Mouse (Mus musculus) naive thymus-derived CD4-positive, alpha-beta T cell, adult 2 months (primary cell): Measurements from ENCODE around the gene Cog5.
A peak's percentile ranks its signal among the peaks of the same experiment; 100 is the strongest.

ENCODE experiments used
- DNase-seq: peaks from one replicate; pipeline ENCODE4 v3.0.0-alpha.2; 2011; ENCODE audit warnings: low read depth

The Cog5 gene

GRCm38 (mm10) chr12:31709665-31710064 is 55.0 kb downstream of the Cog5 start:
- DNase-seq: no peak

GRCm38 (mm10) chr12:31712233-31712632 is 57.6 kb downstream of the Cog5 start:
- DNase-seq: no peak

- no peak for DNase-seq
These were observed 58.1 kb downstream of the Cog5 start for GRCm38 (mm10) chr12:31712727-31713126.

DNA sequence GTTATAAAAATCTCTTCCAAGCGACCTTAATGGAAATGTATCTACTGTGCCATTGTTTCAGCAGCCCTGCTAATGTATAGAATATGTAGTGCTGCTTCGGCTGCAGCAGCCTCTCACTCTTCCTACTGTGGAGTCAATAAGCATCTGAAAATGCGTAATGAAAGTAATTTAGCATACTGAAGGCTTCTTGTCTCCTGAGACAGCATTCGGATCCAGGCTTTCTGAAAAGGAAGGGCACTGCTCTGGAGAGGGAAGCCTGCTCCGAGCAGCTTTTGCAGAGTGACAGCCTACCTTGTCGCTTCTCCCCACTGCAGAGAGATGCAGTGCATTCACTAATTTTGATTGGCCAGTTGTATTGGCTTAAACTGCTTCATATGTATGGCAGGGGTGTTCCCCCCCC is 58.9 kb downstream of the Cog5 start, which contains the start of gene Gpr22:
TSS of gene Gpr22 (minus strand) at position 348 of the 400 bp plus-strand sequence.
- no peak for DNase-seq

DNA sequence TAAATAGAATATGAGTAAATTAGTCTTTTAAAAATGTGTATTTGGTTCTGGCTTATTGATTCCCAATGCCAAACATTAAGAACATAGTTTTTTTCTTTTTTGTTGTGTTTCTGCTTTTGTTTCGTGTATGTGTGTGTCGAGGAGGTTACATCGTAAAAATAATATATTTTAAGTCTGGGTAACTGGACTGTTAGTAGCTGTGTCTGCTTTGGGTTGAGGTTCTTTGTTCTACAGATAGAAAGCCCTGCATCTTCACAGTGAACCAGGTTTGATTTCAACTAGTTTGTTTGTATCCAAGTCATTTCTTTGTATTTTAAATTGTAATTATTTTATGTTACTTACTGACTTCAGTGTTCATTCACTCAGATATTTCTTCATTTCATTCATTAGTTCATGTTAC is 59.4 kb downstream of the Cog5 start:
- no peak for DNase-seq

DNA sequence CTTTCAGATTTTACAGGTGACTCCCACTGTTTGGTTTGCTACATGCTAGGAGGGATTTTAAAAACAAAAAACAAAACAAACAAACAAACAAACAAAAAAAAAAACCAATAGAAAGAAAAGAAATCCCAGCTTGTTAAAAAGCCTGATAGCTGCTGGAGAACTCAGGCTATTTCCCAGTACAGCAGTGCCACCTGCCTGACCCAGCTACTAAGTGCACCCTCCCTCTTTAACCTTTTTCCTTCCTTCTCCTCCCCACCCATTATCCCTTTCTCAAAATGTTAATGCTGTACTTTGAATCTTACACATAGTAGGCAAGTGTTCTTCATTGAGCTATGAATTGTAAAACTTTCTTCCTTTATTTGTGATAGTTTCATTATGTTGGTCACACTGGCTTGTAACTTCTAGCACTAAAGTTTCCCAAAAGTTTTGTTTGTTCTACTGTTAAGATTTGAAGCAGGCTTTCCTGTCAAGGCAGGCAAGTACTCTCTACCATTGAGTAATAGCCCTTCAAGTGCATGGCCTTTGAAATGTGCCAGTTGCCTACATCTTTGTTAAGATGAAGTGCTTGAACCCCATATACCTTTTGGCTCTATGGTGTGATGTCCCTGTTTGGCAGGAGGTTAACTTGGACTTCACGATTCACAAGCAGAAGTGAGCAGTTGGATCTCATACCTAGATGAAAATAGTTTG is 65.1 kb downstream of the Cog5 start:
- peak; percentile 30 for DNase-seq

- DNase-seq: no peak
These were observed 69.9 kb downstream of the Cog5 start for GRCm38 (mm10) chr12:31724576-31724975.

GRCm38 (mm10) chr12:31725511-31726275 is 71.0 kb downstream of the Cog5 start:
- no peak for DNase-seq

DNA sequence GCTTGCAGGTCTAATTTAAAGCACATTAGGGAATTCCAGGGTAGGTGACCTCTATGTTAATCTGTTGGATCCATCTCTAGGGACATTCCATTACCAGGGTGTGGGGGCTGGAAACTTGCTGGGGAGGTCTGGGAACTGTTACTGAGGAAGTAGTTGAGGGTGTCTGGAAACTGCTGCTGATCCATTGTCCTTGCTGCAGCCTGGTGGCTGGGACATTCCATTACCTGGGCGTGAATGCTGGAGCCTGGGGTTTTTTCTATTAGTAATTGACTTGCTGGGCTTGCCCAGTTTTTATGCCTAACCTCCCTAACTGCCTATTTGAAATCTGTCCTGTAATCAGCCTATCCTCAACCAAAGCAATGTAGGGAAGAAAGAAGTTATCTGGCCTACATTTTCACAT is 72.0 kb downstream of the Cog5 start:
- no peak for DNase-seq

DNA sequence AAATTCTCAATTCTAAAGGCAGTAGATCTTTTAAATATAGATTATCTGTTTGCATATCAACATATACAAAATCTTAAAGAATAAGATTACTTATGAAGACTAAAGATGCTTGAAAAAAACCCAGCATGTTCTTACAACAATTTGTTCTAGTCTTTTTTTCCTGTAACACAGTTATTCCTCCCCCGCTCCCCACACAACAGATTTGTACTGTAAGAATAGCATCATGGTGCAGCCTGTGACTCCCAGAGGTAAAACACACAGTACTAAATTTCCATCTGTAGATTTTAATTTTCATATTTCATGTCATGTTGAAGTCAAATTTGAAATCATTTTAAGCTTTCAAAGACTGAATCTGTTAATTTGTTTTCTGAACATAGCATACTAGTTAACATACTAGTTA is 75.5 kb downstream of the Cog5 start:
- no peak for DNase-seq

DNA sequence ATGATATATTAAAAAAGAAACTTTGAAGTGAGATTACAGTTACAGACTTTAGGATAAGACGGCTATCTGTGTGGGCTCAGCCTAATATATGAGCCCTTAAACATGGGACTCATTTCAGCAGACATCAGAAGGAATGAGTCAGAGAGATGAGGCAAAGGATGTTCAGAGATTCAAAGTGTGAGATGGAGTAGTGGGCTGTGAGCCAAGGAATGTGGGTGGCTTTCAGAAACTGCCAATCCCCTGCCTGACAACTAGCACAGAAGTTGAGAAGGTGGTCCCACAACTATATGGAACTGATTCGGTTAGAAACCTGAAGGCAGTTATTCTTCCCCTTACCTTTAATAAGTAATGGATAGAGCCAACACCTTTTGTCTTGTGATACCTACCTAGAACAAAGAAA is 79.9 kb downstream of the Cog5 start:
- DNase-seq: no peak

GRCm38 (mm10) chr12:31747301-31747700 is 92.6 kb downstream of the Cog5 start:
- DNase-seq: no peak

DNA sequence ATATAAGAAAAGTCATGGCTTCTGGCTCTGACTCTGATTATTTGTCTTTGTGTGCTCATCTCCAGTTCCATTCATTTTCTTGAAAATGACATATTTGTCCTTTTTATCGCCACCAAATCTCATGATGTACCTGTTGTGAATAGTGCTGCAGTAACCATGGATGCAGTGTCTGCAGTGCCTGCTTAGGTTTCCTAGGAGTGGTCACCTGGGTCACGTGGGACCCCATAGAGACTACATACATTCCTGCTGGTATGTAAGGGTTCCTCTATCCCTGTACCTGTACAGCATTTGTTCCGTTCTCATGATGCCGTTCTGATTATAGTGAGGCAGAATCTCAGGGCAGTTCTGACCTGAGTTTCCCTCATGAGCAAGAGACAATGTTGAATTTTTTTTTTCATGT is 95.2 kb downstream of the Cog5 start:
- DNase-seq: no peak

- no peak for DNase-seq
These were observed 99.8 kb downstream of the Cog5 start for GRCm38 (mm10) chr12:31754465-31754864.

GRCm38 (mm10) chr12:31755885-31756755 is 101.5 kb downstream of the Cog5 start:
- DNase-seq: peak; percentile 55

GRCm38 (mm10) chr12:31773612-31774011 is 118.9 kb downstream of the Cog5 start:
- no peak for DNase-seq

- DNase-seq: no peak
These were observed 129.6 kb downstream of the Cog5 start for GRCm38 (mm10) chr12:31784291-31784690.

GRCm38 (mm10) chr12:31788530-31788929 is 133.9 kb downstream of the Cog5 start:
- DNase-seq: no peak

- DNase-seq: no peak
These were observed 151.9 kb downstream of the Cog5 start for GRCm38 (mm10) chr12:31806410-31807154.

- no peak for DNase-seq
These were observed 163.4 kb downstream of the Cog5 start for GRCm38 (mm10) chr12:31818051-31818461.

DNA sequence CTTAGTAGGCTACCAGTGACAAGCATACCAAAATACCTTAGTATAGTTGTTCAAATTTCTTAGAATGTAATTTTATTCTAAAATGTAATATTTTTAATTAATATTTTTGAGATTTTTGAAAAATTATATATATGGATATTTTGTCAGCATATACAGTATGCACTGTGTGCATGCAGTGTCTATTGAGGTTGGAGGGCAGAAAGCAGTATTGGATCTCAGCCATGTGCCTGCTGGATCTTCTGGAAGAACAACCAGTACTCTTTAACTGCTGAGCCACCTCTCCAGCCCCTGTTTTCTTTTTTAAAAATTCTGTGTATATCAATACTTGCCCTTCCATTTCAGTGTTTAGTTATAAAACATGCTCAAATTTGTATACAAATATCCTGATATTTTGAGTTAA is 164.4 kb downstream of the Cog5 start:
- DNase-seq: no peak

DNA sequence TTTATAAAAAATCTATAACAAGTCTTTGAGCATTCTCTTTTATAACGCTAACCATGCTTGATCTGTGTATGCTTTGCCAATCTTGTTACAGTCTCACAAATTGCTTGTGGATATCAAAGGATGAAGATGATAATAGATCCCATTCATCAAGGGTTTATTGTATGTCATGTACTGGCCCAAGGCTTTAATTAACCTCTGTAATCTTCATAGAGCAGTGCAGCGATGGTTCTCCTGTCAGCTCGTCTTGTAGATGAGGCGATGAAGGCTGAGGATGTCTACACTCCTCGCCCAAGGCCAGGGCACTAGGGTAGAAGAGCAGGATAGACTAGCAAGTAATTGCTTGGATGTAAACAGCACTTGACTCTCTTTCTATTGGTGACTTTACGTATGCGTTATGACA is 164.9 kb downstream of the Cog5 start:
- no peak for DNase-seq
